Mouse (Mus musculus) ES-Bruce4 (cell line): ENCODE data around the gene Ms4a8a.
"Not testable (repeated sequence)": the region's sequence is repeated elsewhere in the genome, so short reads cannot be mapped to it uniquely, and the experiment has no call there.

Experiments used
- CTCF ChIP-seq: IDR thresholded peaks from one replicate; pipeline ENCODE4 v1.8.1; 2011; ENCODE audit warnings: low read depth, low read length
- POLR2A ChIP-seq: IDR thresholded peaks from one replicate; pipeline ENCODE4 v1.8.1; 2011; ENCODE audit warnings: low read length; ENCODE audit not compliant: insufficient read depth

DNA sequence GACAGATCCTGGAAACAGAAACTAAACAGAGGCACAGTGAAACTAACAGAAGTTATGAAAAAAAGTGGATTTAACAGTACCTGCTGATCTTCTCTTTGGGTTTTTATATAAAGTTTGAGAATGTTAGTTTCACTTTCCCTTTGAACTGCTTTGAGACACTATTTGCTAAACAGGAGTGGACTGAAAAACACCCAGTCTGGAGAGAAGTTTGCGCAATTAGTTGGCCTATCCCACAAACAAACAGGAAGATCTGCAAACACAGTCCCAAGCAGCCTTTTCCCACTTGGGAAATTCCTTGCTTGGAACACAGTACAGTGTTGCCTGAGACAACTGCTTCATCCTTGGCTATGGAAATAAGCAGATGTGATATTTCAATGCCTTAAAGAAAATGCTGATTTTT lies 25.2 kb downstream of the Ms4a8a start:
- TF ChIP-seq CTCF, POLR2A: not testable (repeated sequence)
